Mouse (Mus musculus) limb, embryonic 12.5 days (tissue): Measurements from ENCODE around the gene Fkbp10. TPM values are rescaled to one million over a fixed set of nuclear protein-coding genes. Genes with fewer than 3 reads are reported as not detected.

Experiments
- ATAC-seq: fragments of 200-750 bp; cut with Nextera tagmentation; 2 replicates; pipeline ENCODE4 v1.8.0; 2017; ENCODE audit warnings: low read depth, moderate TSS enrichment; ENCODE audit not compliant: insufficient number of reproducible peaks, insufficient read depth, low FRiP score, low TSS enrichment
- H3K27ac ChIP-seq: fragments of 300-500 bp; sonication (generic); 2 replicates; pipeline ENCODE4 v1.5.1; 2016; ENCODE audit warnings: mild to moderate bottlenecking, moderate library complexity
- H3K27me3 ChIP-seq: fragments of 300-500 bp; sonication (generic); 2 replicates; pipeline ENCODE4 v1.6.1; 2016; ENCODE audit warnings: mild to moderate bottlenecking, moderate library complexity
- H3K36me3 ChIP-seq: fragments of 300-500 bp; sonication (generic); 2 replicates; pipeline ENCODE4 v1.6.1; 2016; ENCODE audit warnings: mild to moderate bottlenecking, moderate library complexity
- H3K4me1 ChIP-seq: fragments of 300-500 bp; sonication (generic); replicated peaks from 2 replicates; pipeline ENCODE4 v1.6.1; 2016
- H3K4me2 ChIP-seq: fragments of 300-500 bp; sonication (generic); 2 replicates; pipeline ENCODE4 v1.6.1; 2016; ENCODE audit warnings: mild to moderate bottlenecking, moderate library complexity
- H3K4me3 ChIP-seq: fragments of 300-500 bp; sonication (generic); replicated peaks from 2 replicates; pipeline ENCODE4 v1.5.1; 2016; ENCODE audit warnings: mild to moderate bottlenecking
- H3K9ac ChIP-seq: fragments of 300-500 bp; sonication (generic); replicated peaks from 2 replicates; pipeline ENCODE4 v1.6.1; 2016; ENCODE audit warnings: mild to moderate bottlenecking, moderate library complexity
- H3K9me3 ChIP-seq: fragments of 300-500 bp; sonication (generic); 2 replicates; pipeline ENCODE4 v1.6.1; 2016; ENCODE audit warnings: mild to moderate bottlenecking, moderate library complexity
- WGBS: fragments of 180-500 bp; shearing (Covaris S2); methylation state at CpG from one replicate; pipeline ENCODE4 v1.1.7; 2016; 5-methylcytosine and 5-hydroxymethylcytosine counted together
- polyA plus RNA-seq: library from polyadenylated mRNA; unstranded; fragments of >200 nt; fragmentation: Nextera tagmentation; extraction: Ambion mirVana; gene quantifications from 2 replicates; pipeline ENCODE4 v1.2.1, GENCODE M21; 2016

Gene Fkbp10
- polyA plus RNA-seq, 1 experiment from 2014 or later, result 101 TPM

DNA sequence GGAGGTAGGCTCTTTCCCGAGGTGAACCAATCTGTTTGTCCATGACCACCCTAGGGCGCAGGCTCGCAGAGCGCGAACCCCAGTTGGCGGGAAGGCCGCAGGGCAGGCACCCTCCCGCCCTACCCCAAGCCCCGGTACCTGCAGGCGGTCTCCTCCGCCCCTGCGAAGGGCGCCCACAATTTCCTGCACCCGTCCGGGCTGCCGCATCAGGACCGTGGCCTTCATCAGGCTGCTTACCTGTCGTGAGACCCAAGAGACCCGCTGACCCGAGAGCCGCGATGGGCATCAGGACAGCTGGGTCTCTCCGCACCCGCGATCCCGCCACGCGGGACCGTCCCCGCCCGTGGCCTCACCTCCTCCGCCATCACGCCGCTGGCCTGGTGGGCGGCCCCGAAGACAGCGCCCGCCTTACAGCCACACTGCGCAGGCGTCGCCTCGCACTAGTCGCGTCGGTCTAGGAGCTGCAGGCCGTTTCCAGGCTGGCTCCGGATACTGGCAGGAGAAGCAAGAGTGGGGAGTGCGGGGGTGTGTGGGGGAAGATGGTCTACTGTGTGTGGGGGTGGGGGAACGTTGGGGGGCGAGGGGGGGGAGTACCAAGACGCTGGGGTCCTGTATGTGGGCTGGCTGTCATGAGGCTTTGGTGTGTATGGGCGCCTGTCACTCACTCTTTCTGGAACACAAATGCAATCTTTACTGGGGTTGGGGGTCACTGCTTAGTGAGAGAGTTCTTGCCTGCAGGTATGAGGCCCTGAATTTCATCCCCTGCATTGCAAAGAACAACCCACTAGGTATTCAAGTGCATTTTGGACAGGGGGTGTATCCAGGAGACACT, 25.4 kb downstream of the Fkbp10 start:
- Histone ChIP-seq H3K9ac (peak overlapping the region; percentile 94), H3K27ac (peak overlapping the region; percentile 73), H3K4me1 (peaks cover 12% of the 10 kb centered on the region), H3K4me3 (peak overlapping the region; percentile 85), H3K36me3 (peaks cover 33% of the 10 kb centered on the region), H3K9me3 (no peaks in the 10 kb centered on the region), H3K27me3 (no peaks in the 10 kb centered on the region), H3K4me2 (peak overlapping the region; percentile 72)
- peak; percentile 94 for ATAC-seq
- WGBS, result 1% methylated on average over 52 of the region's 52 CpGs

DNA sequence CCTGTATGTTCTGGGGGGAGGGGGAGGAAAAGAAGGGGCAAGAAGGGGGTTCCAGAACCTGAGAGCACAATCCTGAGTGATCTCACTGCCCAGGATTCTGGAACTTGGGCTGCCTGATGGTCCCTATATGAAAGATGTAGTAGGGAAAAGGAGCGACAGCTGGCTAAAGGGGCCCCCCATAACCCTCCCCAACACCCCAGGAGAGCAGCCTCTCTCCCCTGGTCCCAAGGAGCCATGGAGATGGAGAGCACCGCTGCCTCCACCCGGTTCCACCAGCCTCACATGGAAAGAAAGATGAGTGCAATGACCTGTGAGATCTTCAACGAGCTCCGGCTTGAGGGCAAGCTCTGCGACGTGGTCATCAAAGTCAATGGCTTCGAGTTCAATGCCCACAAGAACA, 26.3 kb downstream of the Fkbp10 start, which contains the start of the genes Nt5c3b and Klhl10:
Gene Nt5c3b (minus strand): TSS at position 12 of the 400 bp plus-strand sequence.
Gene Klhl10 (plus strand): TSS at position 121 of the 400 bp plus-strand sequence.
- 88% methylated on average over 8 of the region's 8 CpGs for WGBS
- peaks cover 12% of the 10 kb centered on the region for H3K4me1 ChIP-seq
- H3K4me2 ChIP-seq, result peak within 1 kb of the TSS; percentile 72
- H3K36me3 ChIP-seq, result peaks cover 24% of the 10 kb centered on the region
- peak within 1 kb of the TSS; percentile 94 for H3K9ac ChIP-seq
- no peak for ATAC-seq
- peak within 1 kb of the TSS; percentile 85 for H3K4me3 ChIP-seq
- no peaks in the 10 kb centered on the region for H3K9me3 ChIP-seq
- no peaks in the 10 kb centered on the region for H3K27me3 ChIP-seq
- H3K27ac ChIP-seq, result peak within 1 kb of the TSS; percentile 73

- Histone ChIP-seq H3K4me2 (no peak overlapping the region), H3K27me3 (no peaks in the 10 kb centered on the region), H3K9me3 (no peaks in the 10 kb centered on the region), H3K36me3 (peaks cover 16% of the 10 kb centered on the region), H3K4me1 (peaks cover 12% of the 10 kb centered on the region), H3K27ac (no peak overlapping the region), H3K4me3 (no peak overlapping the region), H3K9ac (no peak overlapping the region)
- WGBS, result 91% methylated on average over 6 of the region's 6 CpGs
- no peak for ATAC-seq
These were observed 27.1 kb downstream of the Fkbp10 start for GRCm38 (mm10) chr11:100442625-100443024.

DNA sequence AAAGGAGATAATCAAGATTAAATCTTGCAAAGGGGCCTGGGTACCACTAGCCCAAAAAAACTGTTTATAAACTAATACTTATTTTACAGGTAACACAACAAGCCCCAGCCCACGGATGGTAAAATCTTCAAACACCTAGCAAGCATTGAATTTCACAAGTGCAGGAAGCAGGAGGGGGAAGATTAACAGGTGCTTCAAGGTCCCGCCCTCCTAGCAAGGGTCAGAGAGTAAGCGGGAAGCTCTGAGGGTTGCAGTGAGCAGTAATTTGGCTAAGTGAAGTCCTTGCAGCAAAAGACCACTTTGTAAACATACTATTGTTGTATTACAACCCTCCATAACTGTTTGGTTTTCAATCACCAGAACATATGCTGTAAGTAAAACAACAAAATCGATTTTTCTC, 41.8 kb downstream of the Fkbp10 start:
- H3K27ac ChIP-seq, result no peak overlapping the region
- H3K4me2 ChIP-seq, result no peak overlapping the region
- no peak overlapping the region for H3K4me3 ChIP-seq
- H3K9me3 ChIP-seq, result 0 out of 2 replicates have a peak, but pooled peaks cover 6% of the 10 kb centered on the region
- peaks cover 52% of the 10 kb centered on the region for H3K36me3 ChIP-seq
- 79% methylated on average over 4 of the region's 4 CpGs for whole genome bisulfite sequencing
- H3K4me1 ChIP-seq, result no peaks in the 10 kb centered on the region
- no peak for ATAC-seq
- no peaks in the 10 kb centered on the region for H3K27me3 ChIP-seq
- H3K9ac ChIP-seq, result no peak overlapping the region

- no peaks in the 10 kb centered on the region for H3K4me1 ChIP-seq
- ATAC-seq, result no peak
- 0 out of 2 replicates have a peak, but pooled peaks cover 2% of the 10 kb centered on the region for H3K9me3 ChIP-seq
- H3K4me3 ChIP-seq, result no peak overlapping the region
- no peak overlapping the region for H3K27ac ChIP-seq
- H3K9ac ChIP-seq, result no peak overlapping the region
- H3K27me3 ChIP-seq, result no peaks in the 10 kb centered on the region
- H3K4me2 ChIP-seq, result no peak overlapping the region
- H3K36me3 ChIP-seq, result peaks cover 54% of the 10 kb centered on the region
- 91% methylated on average over 5 of the region's 5 CpGs for WGBS
These were observed 42.2 kb downstream of the Fkbp10 start for GRCm38 (mm10) chr11:100457711-100458110.

- H3K36me3 ChIP-seq, result peaks cover 52% of the 10 kb centered on the region
- no peak overlapping the region for H3K4me2 ChIP-seq
- no peak overlapping the region for H3K9ac ChIP-seq
- no peak overlapping the region for H3K27ac ChIP-seq
- H3K9me3 ChIP-seq, result no peaks in the 10 kb centered on the region
- no peak overlapping the region for H3K4me3 ChIP-seq
- ATAC-seq, result no peak
- 94% methylated on average over 10 of the region's 10 CpGs for WGBS
- H3K27me3 ChIP-seq, result no peaks in the 10 kb centered on the region
- no peaks in the 10 kb centered on the region for H3K4me1 ChIP-seq
These were observed 47.2 kb downstream of the Fkbp10 start for GRCm38 (mm10) chr11:100462699-100463098.

DNA sequence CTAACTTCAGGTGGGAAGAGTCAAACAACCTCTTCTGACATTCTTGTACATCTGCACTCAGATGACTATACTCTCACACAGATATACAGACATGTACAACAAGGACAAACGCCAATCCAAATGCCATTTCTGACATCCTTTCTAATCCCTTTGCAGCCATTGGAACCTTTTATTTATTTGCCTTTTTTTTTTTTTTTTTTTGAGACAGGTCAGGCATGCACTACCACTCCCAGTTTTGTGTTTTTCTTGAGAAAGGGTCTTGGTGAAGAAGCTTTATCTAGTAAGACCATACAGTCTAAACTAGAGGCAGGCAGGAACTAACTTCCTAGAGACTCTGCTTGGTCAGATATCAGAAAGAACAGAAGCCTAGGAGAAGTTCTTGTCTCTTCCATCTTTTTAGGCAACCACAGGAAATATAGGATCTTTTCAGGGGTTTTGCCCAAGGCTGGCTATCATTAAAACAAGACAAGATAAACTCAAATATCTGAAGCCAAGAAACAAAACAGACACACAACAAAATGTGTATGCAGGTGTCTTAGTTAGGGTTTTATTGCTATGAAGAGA, 49.8 kb downstream of the Fkbp10 start:
- Histone ChIP-seq H3K4me1 (peaks cover 6% of the 10 kb centered on the region), H3K4me3 (no peak overlapping the region), H3K9ac (no peak overlapping the region), H3K27ac (no peak overlapping the region), H3K9me3 (no peaks in the 10 kb centered on the region), H3K36me3 (peaks cover 40% of the 10 kb centered on the region), H3K4me2 (no peak overlapping the region), H3K27me3 (no peaks in the 10 kb centered on the region)
- WGBS, result 91% methylated on average over 1 of the region's 1 CpGs
- ATAC-seq, result no peak

GRCm38 (mm10) chr11:100465833-100466232, 50.3 kb downstream of the Fkbp10 start:
- Histone ChIP-seq H3K4me2 (no peak overlapping the region), H3K27ac (no peak overlapping the region), H3K36me3 (peaks cover 40% of the 10 kb centered on the region), H3K27me3 (no peaks in the 10 kb centered on the region), H3K9ac (no peak overlapping the region), H3K4me1 (peaks cover 11% of the 10 kb centered on the region), H3K4me3 (no peak overlapping the region), H3K9me3 (no peaks in the 10 kb centered on the region)
- WGBS, result 91% methylated on average over 1 of the region's 1 CpGs
- no peak for ATAC-seq

DNA sequence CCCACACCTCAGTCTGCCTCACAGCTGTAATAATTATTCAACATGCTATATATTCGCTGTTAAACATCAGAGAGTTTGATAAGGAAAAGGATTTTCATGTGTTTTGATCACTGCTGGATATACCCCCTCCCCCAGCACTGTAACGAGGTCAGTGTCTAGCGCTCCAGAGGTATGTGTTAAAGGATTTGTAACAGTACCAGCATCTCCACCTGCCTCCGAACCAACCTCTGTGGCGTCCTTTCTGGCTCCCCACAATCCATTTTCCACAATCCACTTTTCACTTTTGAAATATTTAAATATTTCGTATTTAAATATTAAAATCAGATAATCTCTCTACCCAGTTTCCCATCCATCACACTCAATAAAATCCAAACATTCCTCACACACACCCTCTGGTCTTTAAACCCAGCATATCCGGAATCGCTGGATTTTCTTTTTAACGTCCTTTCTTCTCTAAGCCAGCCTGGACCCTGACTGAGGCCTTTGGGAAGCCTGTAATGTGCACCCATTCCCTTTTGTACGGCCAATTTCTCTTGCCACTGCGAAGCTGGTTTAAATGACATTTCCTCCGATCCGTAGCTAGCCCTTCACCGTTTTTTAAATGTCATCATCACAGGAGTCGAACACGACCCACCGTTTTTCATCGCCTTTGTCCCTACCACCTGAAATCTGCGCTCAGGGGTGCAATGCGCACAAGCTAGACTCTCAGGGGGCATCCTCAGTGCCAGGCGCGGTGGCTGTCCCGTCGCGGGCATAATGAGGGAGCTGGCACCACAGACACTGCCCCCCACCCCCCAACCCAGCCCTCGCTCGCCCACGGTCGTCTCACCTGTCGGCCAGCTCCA, 56.1 kb downstream of the Fkbp10 start:
- peaks cover 22% of the 10 kb centered on the region for H3K36me3 ChIP-seq
- peaks cover 20% of the 10 kb centered on the region for H3K4me1 ChIP-seq
- WGBS, result 4% methylated on average over 30 of the region's 30 CpGs
- peak overlapping the region; percentile 90 for H3K4me2 ChIP-seq
- peak overlapping the region; percentile 77 for H3K27ac ChIP-seq
- peak overlapping the region; percentile 93 for H3K4me3 ChIP-seq
- no peaks in the 10 kb centered on the region for H3K9me3 ChIP-seq
- no peaks in the 10 kb centered on the region for H3K27me3 ChIP-seq
- no peak for ATAC-seq
- peak overlapping the region; percentile 94 for H3K9ac ChIP-seq

GRCm38 (mm10) chr11:100472197-100472934, 56.9 kb downstream of the Fkbp10 start, which contains the start of gene Klhl11:
TSS of gene Klhl11 (minus strand) at chr11:100472741.
- WGBS, result under 1% methylated on average over 83 of the region's 83 CpGs
- Histone ChIP-seq H3K27me3 (no peaks in the 10 kb centered on the region), H3K4me1 (peaks cover 20% of the 10 kb centered on the region), H3K9me3 (no peaks in the 10 kb centered on the region), H3K36me3 (peaks cover 23% of the 10 kb centered on the region), H3K27ac (peak within 1 kb of the TSS; percentile 77), H3K4me3 (peak within 1 kb of the TSS; percentile 93), H3K9ac (peak within 1 kb of the TSS; percentile 94), H3K4me2 (peak within 1 kb of the TSS; percentile 90)
- ATAC-seq, result peak; percentile 79
